Mouse (Mus musculus) CD4-positive, CD25-positive, alpha-beta regulatory T cell (primary cell): Measurements from ENCODE around the gene Nup62cl. TPM values are rescaled to one million over a fixed set of nuclear protein-coding genes. Genes with fewer than 3 reads are reported as not detected.

Experiments used
- polyA plus RNA-seq: library from polyadenylated mRNA; unstranded; fragments of 100-300 nt; shearing (Covaris generic); gene quantifications from one replicate; pipeline ENCODE4 v1.2.1, GENCODE M21; 2017

The Nup62cl gene
- polyA plus RNA-seq, result not detected

GRCm38 (mm10) chrX:140062135-140062975, at the start of gene Nup62cl, which contains the start of gene Pih1h3b:
Nup62cl (minus strand) TSS chrX:140062712.
Pih1h3b (plus strand) TSS chrX:140062879.

GRCm38 (mm10) chrX:139997740-139998690, 64.5 kb downstream of the Nup62cl start, which contains the start of gene Rbm41:
Rbm41 (minus strand) TSS chrX:139998595.

Other genes with a start within 250 kb of the Nup62cl start
- gene Morc4, start 191.0 kb downstream of the Nup62cl start, polyA plus RNA-seq, result 0.20 TPM
- gene Rbm41, start 64.1 kb downstream of the Nup62cl start, polyA plus RNA-seq, result 9.1 TPM
- gene Pih1h3b, start 167 bp upstream of the Nup62cl start, polyA plus RNA-seq, result not detected